Mouse (Mus musculus) erythroblast, embryonic 14.5 days (primary cell): ENCODE measurements around the gene Med25.

Experiments
- GATA1 ChIP-seq: IDR thresholded peaks from 2 replicates; pipeline ENCODE4 v1.6.1; 2012; ENCODE audit warnings: low read length, inconsistent platforms, mixed read lengths
- TAL1 ChIP-seq: IDR thresholded peaks from 3 replicates; pipeline ENCODE4 v1.6.1; 2012; ENCODE audit warnings: low read length, inconsistent platforms, mixed read lengths

DNA sequence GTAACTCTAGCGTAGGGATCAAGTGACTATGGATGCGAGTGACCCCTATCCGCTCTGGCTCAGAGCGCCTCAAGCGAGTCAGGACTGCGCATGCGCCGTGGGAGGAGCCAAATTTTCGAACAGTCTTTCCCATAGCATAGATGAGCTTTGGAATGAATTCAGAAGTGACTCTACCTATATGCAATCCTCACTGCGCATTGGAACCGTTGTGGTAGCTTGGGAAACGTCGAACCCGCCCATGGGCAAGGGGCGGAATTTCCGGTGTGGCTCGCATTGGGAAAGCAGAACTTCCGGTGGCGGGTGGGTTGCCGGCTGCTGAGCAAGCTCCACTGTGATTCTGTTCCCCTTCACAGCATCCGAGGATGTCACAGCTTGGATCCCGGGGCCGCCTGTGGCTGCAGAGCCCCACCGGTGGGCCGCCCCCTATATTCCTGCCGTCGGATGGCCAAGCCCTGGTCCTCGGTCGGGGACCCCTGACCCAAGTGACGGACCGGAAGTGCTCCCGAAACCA lies 35.4 kb downstream of the Med25 start, which contains the start of gene Pnkp:
- TF ChIP-seq TAL1 (no peak), GATA1 (no peak)
